Mouse (Mus musculus): ENCODE data around the gene Trpc1. TPM values are rescaled to one million over a fixed set of nuclear protein-coding genes. Genes with fewer than 3 reads are reported as not detected.

Trpc1 gene
- polyA plus RNA-seq, 1 experiment from 2014 or later, result 5.7 TPM

DNA sequence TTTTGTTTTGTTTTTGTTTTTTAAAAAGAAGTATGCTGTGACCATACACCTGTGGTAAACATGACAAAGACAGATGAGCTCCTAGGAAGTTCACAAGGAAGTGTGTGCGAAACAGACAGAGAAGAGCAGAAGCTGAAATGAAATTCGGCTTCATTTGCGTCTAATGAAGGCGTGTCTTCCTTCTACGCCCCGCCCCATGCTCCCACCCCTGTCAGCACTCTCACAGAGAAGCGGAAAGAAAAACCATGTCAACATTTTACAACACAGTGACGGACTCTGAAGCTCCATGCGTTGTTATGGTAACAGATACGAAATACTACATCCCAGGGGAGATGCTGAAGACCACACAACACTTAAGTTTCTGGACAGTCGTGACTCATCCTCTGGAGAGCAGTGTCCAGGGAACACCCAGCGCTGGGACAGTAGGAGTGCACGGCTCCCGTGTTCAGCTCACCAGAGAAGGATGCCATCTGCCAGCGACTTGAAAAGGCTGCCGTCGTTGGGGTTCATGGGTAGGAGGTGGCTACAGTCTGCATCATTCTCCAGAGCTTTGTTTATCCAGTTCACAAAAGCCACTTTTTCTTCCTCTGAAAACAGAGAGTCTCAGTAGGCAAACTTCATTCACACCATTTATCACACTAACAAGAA is 33.6 kb upstream of the Trpc1 start:
- 65% methylated on average over 17 of the region's 17 CpGs for WGBS
- peak; percentile 35; the same call in 1 of the 2 replicates for ATAC-seq (ENCODE audit: insufficient read depth)

GRCm38 (mm10) chr9:95771671-95772070 is 21.5 kb upstream of the Trpc1 start:
- DNase-seq, result peak; percentile 19
- Histone ChIP-seq H3K9me3 (ENCODE audit: low read depth, low read length) (no peaks in the 10 kb centered on the region), H3K27ac (ENCODE audit: low read depth) (no peak overlapping the region), H3K4me1 (ENCODE audit: insufficient read depth) (no peaks in the 10 kb centered on the region), H3K9ac (no peak overlapping the region), H3K27me3 (ENCODE audit: insufficient read depth, low read length) (no peaks in the 10 kb centered on the region), H3K36me3 (ENCODE audit: insufficient read depth) (no peaks in the 10 kb centered on the region), H3K4me2 (no peak overlapping the region), H3K4me3 (ENCODE audit: low read depth, low read length) (no peak overlapping the region)
- no peak for TF ChIP-seq CTCF (IDR thresholded peaks at IDR 0.05; ENCODE audit: low read depth)
- ATAC-seq (ENCODE audit: insufficient read depth), result no peak
- 49% methylated on average over 2 of the region's 2 CpGs for WGBS

More for the DNA sequence above, 33.6 kb upstream of the Trpc1 start:
- H3K9me3 ChIP-seq (ENCODE audit: low read depth, low read length), result no peaks in the 10 kb centered on the region
- no peak overlapping the region for H3K4me3 ChIP-seq (ENCODE audit: low read depth, low read length)
- no peak overlapping the region for H3K27ac ChIP-seq (ENCODE audit: low read depth)
- H3K27me3 ChIP-seq (ENCODE audit: insufficient read depth, low read length), result no peaks in the 10 kb centered on the region
- no peak for TF ChIP-seq CTCF (IDR thresholded peaks at IDR 0.05; ENCODE audit: low read depth)
- H3K36me3 ChIP-seq (ENCODE audit: insufficient read depth), result no peaks in the 10 kb centered on the region
- peak; percentile 6 for DNase-seq
- H3K9ac ChIP-seq, result no peak overlapping the region
- H3K4me1 ChIP-seq (ENCODE audit: insufficient read depth), result no peaks in the 10 kb centered on the region
- H3K4me2 ChIP-seq, result no peak overlapping the region

- TF ChIP-seq CTCF (IDR thresholded peaks at IDR 0.05; ENCODE audit: low read depth), result no peak
- Histone ChIP-seq H3K9ac (no peak overlapping the region), H3K36me3 (ENCODE audit: insufficient read depth) (no peaks in the 10 kb centered on the region), H3K4me3 (ENCODE audit: low read depth, low read length) (no peak overlapping the region), H3K27me3 (ENCODE audit: insufficient read depth, low read length) (no peaks in the 10 kb centered on the region), H3K4me2 (no peak overlapping the region), H3K27ac (ENCODE audit: low read depth) (no peak overlapping the region), H3K4me1 (ENCODE audit: insufficient read depth) (no peaks in the 10 kb centered on the region), H3K9me3 (ENCODE audit: low read depth, low read length) (no peaks in the 10 kb centered on the region)
- ATAC-seq (ENCODE audit: insufficient read depth), result no peak
- WGBS, result 51% methylated on average over 4 of the region's 4 CpGs
- no peak for DNase-seq
Measured at GRCm38 (mm10) chr9:95763218-95763617, 13.0 kb upstream of the Trpc1 start.

- TF ChIP-seq CTCF (IDR thresholded peaks at IDR 0.05; ENCODE audit: low read depth), result no peak
- 87% methylated on average over 3 of the region's 3 CpGs for WGBS
- H3K4me1 ChIP-seq (ENCODE audit: insufficient read depth), result no peaks in the 10 kb centered on the region
- ATAC-seq (ENCODE audit: insufficient read depth) (no peak), DNase-seq (no peak)
- H3K9me3 ChIP-seq (ENCODE audit: low read depth, low read length), result no peaks in the 10 kb centered on the region
- H3K4me2 ChIP-seq, result no peak overlapping the region
- no peak overlapping the region for H3K27ac ChIP-seq (ENCODE audit: low read depth)
- no peak overlapping the region for H3K9ac ChIP-seq
- H3K27me3 ChIP-seq (ENCODE audit: insufficient read depth, low read length), result no peaks in the 10 kb centered on the region
- no peaks in the 10 kb centered on the region for H3K36me3 ChIP-seq (ENCODE audit: insufficient read depth)
- H3K4me3 ChIP-seq (ENCODE audit: low read depth, low read length), result no peak overlapping the region
Measured at GRCm38 (mm10) chr9:95762228-95762627, 12.1 kb upstream of the Trpc1 start.

DNA sequence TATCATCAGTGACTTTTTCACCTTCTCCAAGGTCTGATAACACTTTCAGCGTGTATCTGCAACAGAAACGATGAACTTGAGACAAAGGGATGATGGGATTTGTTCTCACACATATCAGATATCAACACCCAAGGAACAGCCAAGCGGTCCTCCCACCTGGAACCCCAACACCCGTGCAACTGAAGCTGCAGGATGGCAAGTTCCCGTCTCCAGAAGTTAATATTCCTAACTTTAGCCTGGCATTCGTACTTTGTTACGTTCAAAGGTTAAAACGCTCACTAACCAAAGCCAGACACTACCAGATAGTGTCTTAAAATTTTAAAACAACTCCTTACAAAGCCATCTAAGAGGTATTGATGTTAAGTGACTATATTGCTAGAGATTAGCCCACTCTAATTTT is 11.2 kb upstream of the Trpc1 start:
- Histone ChIP-seq H3K4me3 (ENCODE audit: low read depth, low read length) (no peak overlapping the region), H3K9me3 (ENCODE audit: low read depth, low read length) (no peaks in the 10 kb centered on the region), H3K9ac (no peak overlapping the region), H3K27me3 (ENCODE audit: insufficient read depth, low read length) (no peaks in the 10 kb centered on the region), H3K4me1 (ENCODE audit: insufficient read depth) (no peaks in the 10 kb centered on the region), H3K36me3 (ENCODE audit: insufficient read depth) (no peaks in the 10 kb centered on the region), H3K4me2 (no peak overlapping the region), H3K27ac (ENCODE audit: low read depth) (no peak overlapping the region)
- 80% methylated on average over 8 of the region's 8 CpGs for whole genome bisulfite sequencing
- no peak for TF ChIP-seq CTCF (IDR thresholded peaks at IDR 0.05; ENCODE audit: low read depth)
- ATAC-seq (ENCODE audit: insufficient read depth), result no peak
- DNase-seq, result no peak

- Histone ChIP-seq H3K4me1 (ENCODE audit: insufficient read depth) (no peaks in the 10 kb centered on the region), H3K36me3 (ENCODE audit: insufficient read depth) (no peaks in the 10 kb centered on the region), H3K27ac (ENCODE audit: low read depth) (no peak overlapping the region), H3K4me2 (peak overlapping the region; percentile 91), H3K27me3 (ENCODE audit: insufficient read depth, low read length) (peaks cover 12% of the 10 kb centered on the region; the same call in 1 of the 2 replicates), H3K9me3 (ENCODE audit: low read depth, low read length) (no peaks in the 10 kb centered on the region), H3K9ac (no peak overlapping the region), H3K4me3 (ENCODE audit: low read depth, low read length) (peak overlapping the region; percentile 81)
- ATAC-seq (ENCODE audit: insufficient read depth) (no peak), DNase-seq (peak; percentile 53)
- TF ChIP-seq CTCF (IDR thresholded peaks at IDR 0.05; ENCODE audit: low read depth), result peak; percentile 17; the same call in 1 of the 2 replicates
- WGBS, result 37% methylated on average over 9 of the region's 9 CpGs
Measured at GRCm38 (mm10) chr9:95750746-95751145, 571 bp upstream of the Trpc1 start.

GRCm38 (mm10) chr9:95749461-95749928 is 680 bp downstream of the Trpc1 start:
- Histone ChIP-seq H3K4me2 (peak overlapping the region; percentile 91), H3K27me3 (ENCODE audit: insufficient read depth, low read length) (peaks cover 12% of the 10 kb centered on the region; the same call in 1 of the 2 replicates), H3K27ac (ENCODE audit: low read depth) (no peak overlapping the region), H3K4me1 (ENCODE audit: insufficient read depth) (peaks cover 3% of the 10 kb centered on the region; the same call in 1 of the 2 replicates), H3K36me3 (ENCODE audit: insufficient read depth) (no peaks in the 10 kb centered on the region), H3K9ac (peak overlapping the region; percentile 81), H3K4me3 (ENCODE audit: low read depth, low read length) (peak overlapping the region; percentile 81), H3K9me3 (ENCODE audit: low read depth, low read length) (no peaks in the 10 kb centered on the region)
- DNase-seq (peak; percentile 22), ATAC-seq (ENCODE audit: insufficient read depth) (peak; percentile 66)
- no peak for TF ChIP-seq CTCF (IDR thresholded peaks at IDR 0.05; ENCODE audit: low read depth)
- 2% methylated on average over 29 of the region's 34 CpGs for WGBS
